Mouse (Mus musculus): Measurements from ENCODE around the gene Akap5.

The Akap5 gene

GRCm38 (mm10) chr12:76305107-76305506 lies 19.6 kb upstream of the Akap5 start:
- H3K4me3 ChIP-seq (replicated peaks; ENCODE audit: low read length) = no peak overlapping the region
- no peaks in the 10 kb centered on the region for H3K9me3 ChIP-seq (ENCODE audit: low read length)
- TF ChIP-seq POU5F1 (IDR thresholded peaks at IDR 0.05; ENCODE audit: borderline replicate concordance, low read length) (no peak), NANOG (IDR thresholded peaks at IDR 0.05; ENCODE audit: borderline replicate concordance, low read length) (no peak), CTCF (conservative IDR thresholded peaks at IDR 0.05; ENCODE audit: low read length) (no peak)
- H3K27me3 ChIP-seq (ENCODE audit: insufficient read depth, low read length) = no peaks in the 10 kb centered on the region
- H3K4me1 ChIP-seq (replicated peaks; ENCODE audit: low read depth, low read length) = peaks cover 27% of the 10 kb centered on the region
- peaks cover 97% of the 10 kb centered on the region for H3K36me3 ChIP-seq (ENCODE audit: insufficient read depth, low read length)

GRCm38 (mm10) chr12:76306852-76307561 lies 17.7 kb upstream of the Akap5 start:
- Histone ChIP-seq H3K4me1 (replicated peaks; ENCODE audit: low read depth, low read length) (peaks cover 27% of the 10 kb centered on the region), H3K27me3 (ENCODE audit: insufficient read depth, low read length) (no peaks in the 10 kb centered on the region), H3K9me3 (ENCODE audit: low read length) (no peaks in the 10 kb centered on the region), H3K36me3 (ENCODE audit: insufficient read depth, low read length) (peaks cover 97% of the 10 kb centered on the region), H3K4me3 (replicated peaks; ENCODE audit: low read length) (no peak overlapping the region)
- peak; percentile 26; the same call in 1 of the 2 replicates for TF ChIP-seq POU5F1 (IDR thresholded peaks at IDR 0.05; ENCODE audit: borderline replicate concordance, low read length)
- TF ChIP-seq NANOG (IDR thresholded peaks at IDR 0.05; ENCODE audit: borderline replicate concordance, low read length) = no peak

- H3K9me3 ChIP-seq (ENCODE audit: low read length) = no peaks in the 10 kb centered on the region
- TF ChIP-seq POU5F1 (IDR thresholded peaks at IDR 0.05; ENCODE audit: borderline replicate concordance, low read length) (no peak), NANOG (IDR thresholded peaks at IDR 0.05; ENCODE audit: borderline replicate concordance, low read length) (no peak), CTCF (conservative IDR thresholded peaks at IDR 0.05; ENCODE audit: low read length) (no peak)
- H3K4me1 ChIP-seq (replicated peaks; ENCODE audit: low read depth, low read length) = peaks cover 27% of the 10 kb centered on the region
- peaks cover 97% of the 10 kb centered on the region for H3K36me3 ChIP-seq (ENCODE audit: insufficient read depth, low read length)
- H3K27me3 ChIP-seq (ENCODE audit: insufficient read depth, low read length) = no peaks in the 10 kb centered on the region
- no peak overlapping the region for H3K4me3 ChIP-seq (replicated peaks; ENCODE audit: low read length)
Measured at GRCm38 (mm10) chr12:76307964-76308363, 16.7 kb upstream of the Akap5 start.

- peaks cover 97% of the 10 kb centered on the region for H3K36me3 ChIP-seq (ENCODE audit: insufficient read depth, low read length)
- no peak overlapping the region for H3K4me3 ChIP-seq (replicated peaks; ENCODE audit: low read length)
- H3K9me3 ChIP-seq (ENCODE audit: low read length) = no peaks in the 10 kb centered on the region
- TF ChIP-seq CTCF (conservative IDR thresholded peaks at IDR 0.05; ENCODE audit: low read length) (no peak), POU5F1 (IDR thresholded peaks at IDR 0.05; ENCODE audit: borderline replicate concordance, low read length) (no peak), NANOG (IDR thresholded peaks at IDR 0.05; ENCODE audit: borderline replicate concordance, low read length) (no peak)
- H3K4me1 ChIP-seq (replicated peaks; ENCODE audit: low read depth, low read length) = peaks cover 27% of the 10 kb centered on the region
- H3K27me3 ChIP-seq (ENCODE audit: insufficient read depth, low read length) = no peaks in the 10 kb centered on the region
Measured at GRCm38 (mm10) chr12:76308436-76308835, 16.3 kb upstream of the Akap5 start.

- H3K4me3 ChIP-seq (replicated peaks; ENCODE audit: low read length) = no peak overlapping the region
- H3K9me3 ChIP-seq (ENCODE audit: low read length) = no peaks in the 10 kb centered on the region
- peaks cover 99% of the 10 kb centered on the region for H3K36me3 ChIP-seq (ENCODE audit: insufficient read depth, low read length)
- no peaks in the 10 kb centered on the region for H3K27me3 ChIP-seq (ENCODE audit: insufficient read depth, low read length)
- TF ChIP-seq POU5F1 (IDR thresholded peaks at IDR 0.05; ENCODE audit: borderline replicate concordance, low read length) = no peak
- no peak for TF ChIP-seq CTCF (conservative IDR thresholded peaks at IDR 0.05; ENCODE audit: low read length)
- TF ChIP-seq NANOG (IDR thresholded peaks at IDR 0.05; ENCODE audit: borderline replicate concordance, low read length) = no peak
- H3K4me1 ChIP-seq (replicated peaks; ENCODE audit: low read depth, low read length) = peaks cover 23% of the 10 kb centered on the region
Measured at GRCm38 (mm10) chr12:76310007-76310406, 14.7 kb upstream of the Akap5 start.

GRCm38 (mm10) chr12:76310633-76311032 lies 14.1 kb upstream of the Akap5 start:
- Histone ChIP-seq H3K9me3 (ENCODE audit: low read length) (no peaks in the 10 kb centered on the region), H3K4me3 (replicated peaks; ENCODE audit: low read length) (no peak overlapping the region), H3K27me3 (ENCODE audit: insufficient read depth, low read length) (no peaks in the 10 kb centered on the region), H3K4me1 (replicated peaks; ENCODE audit: low read depth, low read length) (peaks cover 19% of the 10 kb centered on the region), H3K36me3 (ENCODE audit: insufficient read depth, low read length) (peaks cover 99% of the 10 kb centered on the region)
- TF ChIP-seq POU5F1 (IDR thresholded peaks at IDR 0.05; ENCODE audit: borderline replicate concordance, low read length) = no peak
- no peak for TF ChIP-seq NANOG (IDR thresholded peaks at IDR 0.05; ENCODE audit: borderline replicate concordance, low read length)
- TF ChIP-seq CTCF (conservative IDR thresholded peaks at IDR 0.05; ENCODE audit: low read length) = no peak

GRCm38 (mm10) chr12:76311227-76311626 lies 13.5 kb upstream of the Akap5 start:
- Histone ChIP-seq H3K4me3 (replicated peaks; ENCODE audit: low read length) (no peak overlapping the region), H3K9me3 (ENCODE audit: low read length) (no peaks in the 10 kb centered on the region), H3K36me3 (ENCODE audit: insufficient read depth, low read length) (peaks cover 100% of the 10 kb centered on the region), H3K27me3 (ENCODE audit: insufficient read depth, low read length) (no peaks in the 10 kb centered on the region), H3K4me1 (replicated peaks; ENCODE audit: low read depth, low read length) (peaks cover 15% of the 10 kb centered on the region)
- TF ChIP-seq CTCF (conservative IDR thresholded peaks at IDR 0.05; ENCODE audit: low read length) (no peak), POU5F1 (IDR thresholded peaks at IDR 0.05; ENCODE audit: borderline replicate concordance, low read length) (no peak), NANOG (IDR thresholded peaks at IDR 0.05; ENCODE audit: borderline replicate concordance, low read length) (no peak)

- Histone ChIP-seq H3K27me3 (ENCODE audit: insufficient read depth, low read length) (no peaks in the 10 kb centered on the region), H3K9me3 (ENCODE audit: low read length) (no peaks in the 10 kb centered on the region), H3K4me3 (replicated peaks; ENCODE audit: low read length) (no peak overlapping the region), H3K36me3 (ENCODE audit: insufficient read depth, low read length) (peaks cover 100% of the 10 kb centered on the region), H3K4me1 (replicated peaks; ENCODE audit: low read depth, low read length) (peaks cover 7% of the 10 kb centered on the region)
- TF ChIP-seq POU5F1 (IDR thresholded peaks at IDR 0.05; ENCODE audit: borderline replicate concordance, low read length) = no peak
- no peak for TF ChIP-seq CTCF (conservative IDR thresholded peaks at IDR 0.05; ENCODE audit: low read length)
- no peak for TF ChIP-seq NANOG (IDR thresholded peaks at IDR 0.05; ENCODE audit: borderline replicate concordance, low read length)
Measured at GRCm38 (mm10) chr12:76311951-76312350, 12.7 kb upstream of the Akap5 start.
